Mouse (Mus musculus): Measurements from ENCODE around the gene Morn1. TPM values are rescaled to one million over a fixed set of nuclear protein-coding genes. Genes with fewer than 3 reads are reported as not detected.
A peak's percentile ranks its signal among the peaks of the same experiment; 100 is the strongest.

Morn1 gene
- polyA plus RNA-seq, 1 experiment from 2014 or later: 3.6 TPM

GRCm38 (mm10) chr4:155158543-155158917 is 72.2 kb downstream of the Morn1 start:
- no peaks in the 10 kb centered on the region for H3K27me3 ChIP-seq
- DNase-seq (ENCODE audit: low read depth, low spot score) (no peak), ATAC-seq (no peak)
- ChIA-PET POLR2A (no interaction called here), CTCF (interaction anchor here (1.1 kb wide), 1 partner anchor 64 kb away, joined by 3 read pairs; no protein-coding TSS in a partner anchor)
- no peak for TF ChIP-seq CTCF (IDR thresholded peaks at IDR 0.05)
- in situ Hi-C loops (cut with MboI; ENCODE audit: low pct_unique_long_range_greater_than_20kb): no loop called here

DNA sequence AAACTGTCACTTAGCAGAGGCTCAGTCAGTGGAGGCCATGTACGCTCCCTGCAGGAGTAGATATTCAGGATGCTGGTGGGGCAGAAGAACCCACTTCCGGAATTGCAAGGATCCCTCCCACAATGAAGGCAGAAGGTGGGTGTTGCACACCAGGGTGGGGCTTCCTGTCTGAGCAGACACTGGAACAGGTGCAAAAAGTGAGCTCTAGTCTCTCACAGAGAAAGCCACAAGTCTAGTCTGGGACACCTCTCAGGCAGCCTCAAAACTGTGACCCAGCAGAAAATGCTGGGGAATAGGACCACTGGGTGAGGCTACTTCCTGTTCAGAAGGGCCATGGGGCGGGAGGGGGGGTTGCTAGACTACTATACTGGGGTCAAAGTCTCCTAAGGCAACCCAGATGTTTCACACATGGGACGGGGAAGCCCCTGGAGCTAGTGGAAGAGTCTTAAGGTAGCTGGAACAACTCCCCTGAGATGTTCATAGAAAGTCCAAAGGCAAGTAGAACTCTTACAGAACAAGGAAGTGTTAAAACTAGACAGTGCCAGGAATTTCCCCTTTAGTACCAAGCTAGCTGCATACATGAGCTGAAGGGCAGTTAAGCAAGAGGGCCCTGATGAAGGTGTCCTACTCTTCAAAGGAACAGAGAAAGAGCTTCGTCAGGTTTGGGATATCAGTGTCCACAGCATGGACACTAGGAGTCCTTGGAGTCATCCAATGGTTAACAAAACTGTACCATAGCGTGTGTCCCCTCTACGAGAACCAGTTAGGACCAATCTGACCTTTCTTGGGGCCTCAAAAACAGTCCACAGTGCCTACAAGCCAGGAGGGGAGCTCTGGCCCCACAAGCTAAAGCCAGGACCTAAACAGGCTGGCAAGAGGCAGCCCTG is 76.3 kb downstream of the Morn1 start:
- CTCF ChIA-PET: no interaction called here
- TF ChIP-seq CTCF (IDR thresholded peaks at IDR 0.05): no peak
- H3K27me3 ChIP-seq: no peaks in the 10 kb centered on the region
- ATAC-seq (no peak), DNase-seq (ENCODE audit: low read depth, low spot score) (no peak)
- POLR2A ChIA-PET: no interaction called here
- in situ Hi-C loops (cut with MboI; ENCODE audit: low pct_unique_long_range_greater_than_20kb): no loop called here

DNA sequence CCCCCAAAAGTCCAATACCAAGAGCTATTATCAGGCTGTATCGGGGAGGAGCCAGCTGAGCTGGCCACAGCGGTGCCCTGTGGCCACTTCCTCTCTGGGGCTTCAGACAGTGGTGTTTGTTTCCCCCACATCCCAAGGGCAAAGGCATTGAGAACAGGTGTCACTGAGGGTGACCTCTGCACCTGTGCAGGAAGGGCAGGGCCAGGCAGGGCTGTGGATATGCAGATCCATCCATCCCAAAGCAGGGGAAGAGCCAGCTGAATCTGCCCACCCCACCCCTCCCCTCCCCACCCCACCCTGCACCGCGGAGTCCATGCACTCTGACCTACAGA is 76.9 kb downstream of the Morn1 start:
- no peak for TF ChIP-seq CTCF (IDR thresholded peaks at IDR 0.05)
- ChIA-PET CTCF (no interaction called here), POLR2A (no interaction called here)
- ATAC-seq (no peak), DNase-seq (ENCODE audit: low read depth, low spot score) (no peak)
- in situ Hi-C loops (cut with MboI; ENCODE audit: low pct_unique_long_range_greater_than_20kb): no loop called here
- no peaks in the 10 kb centered on the region for H3K27me3 ChIP-seq

- in situ Hi-C loops (cut with MboI; ENCODE audit: low pct_unique_long_range_greater_than_20kb): no loop called here
- no peak for TF ChIP-seq CTCF (IDR thresholded peaks at IDR 0.05)
- ATAC-seq (no peak), DNase-seq (ENCODE audit: low read depth, low spot score) (no peak)
- no peaks in the 10 kb centered on the region for H3K27me3 ChIP-seq
- CTCF ChIA-PET: no interaction called here
- POLR2A ChIA-PET: no interaction called here
Observed at GRCm38 (mm10) chr4:155163685-155164084, 77.3 kb downstream of the Morn1 start.

- ChIA-PET POLR2A (no interaction called here), CTCF (no interaction called here)
- DNase-seq (ENCODE audit: low read depth, low spot score) (no peak), ATAC-seq (no peak)
- H3K27me3 ChIP-seq: no peaks in the 10 kb centered on the region
- in situ Hi-C loops (cut with MboI; ENCODE audit: low pct_unique_long_range_greater_than_20kb): no loop called here
- TF ChIP-seq CTCF (IDR thresholded peaks at IDR 0.05): no peak
Observed at GRCm38 (mm10) chr4:155164550-155164949, 78.2 kb downstream of the Morn1 start.

- ATAC-seq: no peak
- DNase-seq (ENCODE audit: low read depth, low spot score): no peak
- in situ Hi-C loops (cut with MboI; ENCODE audit: low pct_unique_long_range_greater_than_20kb): no loop called here
- TF ChIP-seq CTCF (IDR thresholded peaks at IDR 0.05): no peak
- ChIA-PET POLR2A (no interaction called here), CTCF (no interaction called here)
- H3K27me3 ChIP-seq: no peaks in the 10 kb centered on the region
Observed at GRCm38 (mm10) chr4:155165861-155166260, 79.5 kb downstream of the Morn1 start.

DNA sequence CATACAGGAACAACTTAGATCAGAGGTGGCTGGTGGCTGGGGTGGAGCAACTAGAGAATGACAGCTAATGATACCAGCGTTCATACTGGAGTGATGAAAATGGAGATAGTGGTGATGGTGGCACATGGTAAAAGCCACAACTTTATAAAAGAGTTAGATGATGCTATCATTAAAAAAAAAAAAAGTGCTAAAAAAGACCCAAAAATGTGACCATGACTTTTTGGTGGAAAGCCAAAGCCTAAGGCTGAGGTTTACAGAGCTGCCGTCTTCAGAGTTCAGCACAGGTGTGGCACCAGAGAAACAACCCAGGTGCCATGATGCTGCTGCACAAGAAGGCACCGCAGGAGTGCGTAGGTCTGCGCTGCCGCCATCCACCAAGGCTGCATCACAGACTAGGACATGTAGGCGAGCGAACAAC is 82.5 kb downstream of the Morn1 start:
- in situ Hi-C loops (cut with MboI; ENCODE audit: low pct_unique_long_range_greater_than_20kb): no loop called here
- TF ChIP-seq CTCF (IDR thresholded peaks at IDR 0.05): no peak
- no peak for DNase-seq (ENCODE audit: low read depth, low spot score)
- ChIA-PET CTCF (no interaction called here), POLR2A (interaction anchor here (0.6 kb wide), 1 partner anchor 61 kb away, joined by 5 read pairs; no protein-coding TSS in a partner anchor)
- no peaks in the 10 kb centered on the region for H3K27me3 ChIP-seq
- no peak for ATAC-seq

DNA sequence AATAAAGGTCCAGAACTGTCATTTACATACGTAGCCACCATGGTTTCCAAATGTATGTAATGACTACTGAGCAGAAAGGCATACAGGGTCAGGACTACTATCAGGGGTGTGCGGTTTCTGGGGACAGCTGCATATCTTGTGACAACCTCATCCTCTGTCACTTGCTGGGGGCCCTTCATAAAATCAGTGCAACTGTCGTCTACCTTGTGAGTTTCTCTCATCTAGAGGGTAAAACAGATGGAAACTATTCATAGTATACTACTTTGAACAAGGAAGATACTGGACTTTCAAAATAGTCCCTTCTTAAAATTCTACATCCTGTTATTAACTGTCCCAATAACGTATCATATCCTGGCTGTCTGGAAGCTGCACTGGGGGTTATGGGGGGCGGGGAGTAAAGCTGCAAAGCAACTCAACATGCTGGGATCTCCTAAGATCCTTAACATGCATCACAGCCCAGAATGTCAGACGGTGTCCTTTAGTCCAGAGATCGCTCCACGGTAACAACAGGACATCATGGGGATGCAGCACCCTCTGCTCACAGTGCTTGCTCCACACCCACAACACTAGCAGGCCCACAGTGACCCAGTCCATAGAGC is 84.3 kb downstream of the Morn1 start:
- no peak for TF ChIP-seq CTCF (IDR thresholded peaks at IDR 0.05)
- POLR2A ChIA-PET: no interaction called here
- CTCF ChIA-PET: no interaction called here
- ATAC-seq (no peak), DNase-seq (ENCODE audit: low read depth, low spot score) (no peak)
- in situ Hi-C loops (cut with MboI; ENCODE audit: low pct_unique_long_range_greater_than_20kb): loop anchor here (5.0 kb wide), 1 partner anchor 47 kb away; no protein-coding TSS in a partner anchor
- no peaks in the 10 kb centered on the region for H3K27me3 ChIP-seq

GRCm38 (mm10) chr4:155171961-155172533 is 85.7 kb downstream of the Morn1 start:
- no peak for DNase-seq (ENCODE audit: low read depth, low spot score)
- H3K27me3 ChIP-seq: no peaks in the 10 kb centered on the region
- ChIA-PET CTCF (no interaction called here), POLR2A (interaction anchor here (1.0 kb wide), 1 partner anchor 29 kb away, joined by 3 read pairs; no protein-coding TSS in a partner anchor)
- ATAC-seq: no peak
- TF ChIP-seq CTCF (IDR thresholded peaks at IDR 0.05): no peak
- in situ Hi-C loops (cut with MboI; ENCODE audit: low pct_unique_long_range_greater_than_20kb): loop anchor here (5.0 kb wide), 1 partner anchor 45 kb away; no protein-coding TSS in a partner anchor

DNA sequence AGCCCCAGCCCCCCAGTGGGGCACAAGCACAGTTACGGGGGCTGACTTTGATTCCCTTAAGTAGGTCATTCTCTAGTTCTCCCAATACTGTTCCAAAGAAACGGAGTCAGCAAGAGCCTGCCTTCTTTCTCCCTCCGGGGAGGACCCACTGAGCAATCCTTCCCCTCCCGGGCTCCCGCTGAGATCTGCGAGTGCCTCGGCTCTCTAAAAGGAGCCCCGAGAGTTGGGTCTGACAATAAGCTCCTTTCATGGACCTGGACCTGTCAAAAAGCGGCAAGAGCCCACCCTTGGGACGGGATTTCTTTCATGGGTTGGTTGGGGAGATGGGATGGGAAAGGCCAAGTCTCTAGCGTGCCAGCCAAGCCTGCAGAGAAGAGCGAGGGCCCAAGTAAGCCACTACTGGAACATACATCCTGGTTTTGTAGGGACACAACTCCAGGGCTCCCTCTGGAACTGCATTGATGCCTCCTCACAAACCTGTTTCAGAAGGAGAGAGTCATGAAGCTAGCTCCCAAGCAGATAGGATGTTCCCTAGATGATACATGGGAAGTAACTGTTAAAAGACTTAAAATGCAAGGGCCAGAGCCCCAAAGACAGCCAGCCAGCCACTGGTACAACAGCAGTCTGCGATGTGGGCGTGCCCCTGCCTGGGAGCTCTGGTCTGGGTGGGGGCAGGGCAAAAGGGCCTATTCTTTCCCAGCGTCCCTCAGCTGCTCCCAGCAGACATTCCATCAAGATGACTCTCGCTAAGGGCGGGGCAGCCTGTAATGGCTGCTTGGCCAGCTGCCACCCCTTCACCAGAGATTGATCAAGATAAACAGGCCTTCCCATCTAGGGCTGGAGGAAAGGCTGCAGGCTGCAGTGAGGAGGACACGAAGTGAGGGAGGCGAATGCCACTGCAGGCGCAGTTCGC is 86.8 kb downstream of the Morn1 start:
- in situ Hi-C loops (cut with MboI; ENCODE audit: low pct_unique_long_range_greater_than_20kb): loop anchor here (5.0 kb wide), 1 partner anchor 44 kb away; no protein-coding TSS in a partner anchor
- ATAC-seq: peak; percentile 75
- no peak for TF ChIP-seq CTCF (IDR thresholded peaks at IDR 0.05)
- CTCF ChIA-PET: interaction anchor here (0.6 kb wide), 1 partner anchor 16 kb away, joined by 3 read pairs; no protein-coding TSS in a partner anchor
- H3K27me3 ChIP-seq: no peaks in the 10 kb centered on the region
- DNase-seq (ENCODE audit: low read depth, low spot score): peak; percentile 92
- POLR2A ChIA-PET: no interaction called here

Data from Patski (cell line).